Mouse (Mus musculus): ENCODE results near the gene Aldh16a1.
"Not testable (repeated sequence)": the region's sequence is repeated elsewhere in the genome, so short reads cannot be mapped to it uniquely, and the experiment has no call there.

The Aldh16a1 gene

GRCm38 (mm10) chr7:45179469-45179868, 25.1 kb upstream of the Aldh16a1 start, which contains the start of gene Gfy:
TSS of gene Gfy (minus strand) at chr7:45179569.
- in situ Hi-C loops (cut with MboI, MseI), result no loop called here

DNA sequence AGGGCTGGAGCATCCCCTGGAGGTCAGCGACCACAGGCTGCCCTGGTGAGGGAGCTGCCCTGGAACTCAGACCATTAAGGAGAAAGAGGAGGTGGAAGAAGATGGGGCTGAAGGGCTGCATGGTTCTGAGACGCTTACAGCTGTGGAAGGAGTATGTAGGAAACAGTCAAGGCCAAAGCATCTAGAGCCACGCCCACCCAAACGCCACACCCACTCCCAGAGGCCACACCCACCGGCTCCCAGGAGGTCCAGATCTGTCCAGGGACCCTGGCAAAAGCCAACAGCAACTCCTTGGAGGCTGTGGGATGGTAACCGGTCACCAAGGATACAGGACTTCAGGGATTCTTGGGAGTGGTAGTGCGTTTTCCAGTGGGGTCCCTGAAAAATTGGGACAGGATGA, 24.2 kb upstream of the Aldh16a1 start:
- in situ Hi-C loops (cut with MboI, MseI), result no loop called here

GRCm38 (mm10) chr7:45176356-45176755, 22.0 kb upstream of the Aldh16a1 start:
- in situ Hi-C loops (cut with MboI, MseI), result no loop called here

DNA sequence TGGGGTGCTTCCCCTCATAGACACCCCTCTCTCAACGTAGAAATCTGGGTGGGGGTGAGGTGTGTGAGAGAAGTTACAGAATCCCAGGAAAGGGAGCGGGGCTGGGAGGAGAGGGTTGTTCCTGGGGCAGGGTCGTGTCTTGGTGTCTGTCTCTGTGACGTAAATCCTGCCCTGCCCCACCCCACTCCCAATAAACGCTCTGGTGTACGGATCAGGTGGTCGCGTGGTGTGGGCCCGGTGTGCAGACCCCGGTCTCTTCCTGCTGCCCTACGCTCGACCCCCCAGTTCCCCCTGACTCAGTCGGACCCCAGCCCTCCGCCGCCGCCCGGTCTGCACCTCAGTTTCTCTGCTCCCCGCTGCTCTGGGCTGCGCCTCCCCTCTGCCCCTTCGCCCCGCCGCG, 21.5 kb upstream of the Aldh16a1 start:
- in situ Hi-C loops (cut with MboI, MseI), result no loop called here

DNA sequence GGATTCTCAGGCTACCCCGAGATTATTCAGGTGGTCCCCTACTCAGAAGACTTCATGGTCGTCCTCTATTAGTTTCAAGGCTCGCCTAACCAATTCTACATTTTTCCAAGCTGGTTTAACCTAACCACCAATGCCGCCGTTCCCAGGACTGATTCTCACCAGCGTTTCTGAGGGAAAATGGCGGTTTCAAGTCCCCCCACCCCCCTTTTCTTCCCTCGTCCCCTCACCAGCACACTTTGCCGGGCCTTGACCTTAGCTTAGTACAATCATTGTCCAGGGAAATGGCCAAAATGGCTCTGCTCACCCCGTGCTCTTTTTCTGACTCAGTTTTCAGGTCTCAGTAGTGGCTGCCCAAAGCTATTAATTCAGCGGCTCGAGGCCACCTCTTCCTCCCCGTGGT, 21.0 kb upstream of the Aldh16a1 start:
- in situ Hi-C loops (cut with MboI, MseI), result no loop called here

- in situ Hi-C loops (cut with MboI, MseI), result no loop called here
Observed at GRCm38 (mm10) chr7:45174567-45175280, 20.3 kb upstream of the Aldh16a1 start.

DNA sequence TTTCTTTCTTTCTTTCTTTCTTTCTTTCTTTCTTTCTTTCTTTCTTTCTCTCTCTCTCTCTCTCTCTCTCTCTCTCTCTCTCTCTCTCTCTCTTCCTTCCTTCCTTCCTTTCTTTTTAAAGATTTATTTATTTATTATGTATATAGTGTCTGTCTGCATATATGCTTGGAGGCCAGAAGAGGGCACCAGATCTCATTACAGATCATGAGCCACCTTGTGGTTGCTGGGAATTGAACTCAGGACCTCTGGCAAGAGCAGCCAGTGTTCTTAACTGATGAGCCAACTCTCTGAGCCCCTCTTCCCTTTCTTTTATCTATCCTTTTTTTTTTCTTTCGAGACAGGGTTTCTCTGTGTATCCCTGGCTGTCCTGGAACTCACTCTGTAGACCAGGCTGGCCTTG, 19.4 kb upstream of the Aldh16a1 start:
- in situ Hi-C loops (cut with MboI, MseI), result not testable (repeated sequence)

DNA sequence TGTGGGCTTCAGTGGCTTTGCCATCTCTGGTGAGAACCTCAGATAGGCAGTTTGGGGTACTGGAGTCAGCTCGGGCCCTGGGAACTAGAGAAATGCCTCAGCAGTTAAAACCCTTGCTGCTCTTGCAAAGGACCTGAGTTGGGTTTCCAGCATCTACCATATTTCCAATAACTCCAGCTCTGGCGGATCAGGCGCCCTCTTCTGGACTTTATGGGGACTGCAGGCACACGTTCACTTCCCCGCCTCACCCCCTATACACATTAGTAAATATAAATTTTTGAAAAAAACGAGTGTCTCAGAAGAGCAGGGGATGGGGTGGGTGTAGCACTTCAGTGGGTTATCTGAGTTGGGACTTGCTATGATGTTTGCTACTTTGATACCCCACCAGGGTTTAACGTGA, 18.6 kb upstream of the Aldh16a1 start:
- in situ Hi-C loops (cut with MboI, MseI), result no loop called here

DNA sequence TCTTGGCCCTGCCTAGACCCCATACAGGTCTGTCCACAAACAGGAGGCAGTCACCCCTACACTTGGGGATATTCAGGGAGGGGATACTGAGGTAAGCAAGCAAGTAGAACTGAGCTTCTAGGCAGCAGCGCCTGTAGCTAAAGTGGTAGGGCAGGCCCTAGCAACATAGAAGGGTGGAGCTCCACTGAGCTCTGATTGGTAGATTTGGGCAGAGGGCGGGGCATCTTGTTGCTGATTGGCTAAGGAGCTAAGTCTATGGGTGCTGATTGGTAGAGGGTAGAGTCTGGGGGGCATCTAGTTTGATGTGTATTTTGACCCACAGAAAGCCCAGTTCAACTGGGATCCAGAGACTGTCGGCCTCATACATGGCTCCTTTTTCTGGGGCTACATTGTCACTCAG, 15.1 kb upstream of the Aldh16a1 start:
- in situ Hi-C loops (cut with MboI, MseI), result no loop called here

DNA sequence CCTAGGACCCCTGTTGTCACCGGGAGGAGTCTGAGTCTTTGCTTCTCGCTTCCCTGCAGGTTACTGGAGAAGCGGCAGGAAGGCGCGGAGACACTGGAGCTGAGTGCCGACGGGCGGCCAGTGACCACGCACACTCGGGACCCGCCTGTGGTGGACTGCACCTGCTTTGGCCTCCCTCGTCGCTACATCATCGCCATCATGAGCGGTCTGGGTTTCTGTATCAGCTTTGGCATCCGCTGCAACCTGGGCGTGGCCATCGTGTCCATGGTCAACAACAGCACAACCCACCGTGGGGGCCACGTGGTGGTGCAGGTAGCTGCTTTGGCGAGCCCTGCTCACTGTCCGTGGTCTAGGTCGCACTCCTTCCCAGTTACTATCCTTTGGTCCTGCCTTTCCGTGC, 14.3 kb upstream of the Aldh16a1 start:
- in situ Hi-C loops (cut with MboI, MseI), result no loop called here

GRCm38 (mm10) chr7:45167761-45168445, 13.5 kb upstream of the Aldh16a1 start:
- in situ Hi-C loops (cut with MboI, MseI), result no loop called here

GRCm38 (mm10) chr7:45166950-45167401, 12.6 kb upstream of the Aldh16a1 start:
- in situ Hi-C loops (cut with MboI, MseI), result no loop called here

- in situ Hi-C loops (cut with MboI, MseI), result no loop called here
Observed at GRCm38 (mm10) chr7:45165701-45166100, 11.3 kb upstream of the Aldh16a1 start.

DNA sequence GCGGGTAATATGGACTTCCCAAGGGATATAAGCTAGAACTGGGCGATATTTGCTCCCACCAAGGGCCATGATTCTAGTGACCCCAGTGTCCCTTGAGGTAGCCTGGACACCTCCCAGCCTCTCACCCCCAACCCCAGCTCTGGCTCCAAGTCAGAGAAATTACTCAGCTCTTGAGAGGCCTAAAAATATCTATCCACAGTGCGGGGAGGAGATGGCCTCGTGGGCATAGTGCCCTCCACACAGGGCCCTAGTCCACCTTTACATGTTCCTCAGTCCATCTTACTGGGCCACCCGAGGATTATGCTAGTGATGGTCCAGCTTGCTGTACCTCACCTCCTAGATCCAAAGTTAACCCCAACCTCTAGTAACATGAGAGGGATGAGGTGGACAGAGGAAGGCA, 10.4 kb upstream of the Aldh16a1 start:
- in situ Hi-C loops (cut with MboI, MseI), result no loop called here

DNA sequence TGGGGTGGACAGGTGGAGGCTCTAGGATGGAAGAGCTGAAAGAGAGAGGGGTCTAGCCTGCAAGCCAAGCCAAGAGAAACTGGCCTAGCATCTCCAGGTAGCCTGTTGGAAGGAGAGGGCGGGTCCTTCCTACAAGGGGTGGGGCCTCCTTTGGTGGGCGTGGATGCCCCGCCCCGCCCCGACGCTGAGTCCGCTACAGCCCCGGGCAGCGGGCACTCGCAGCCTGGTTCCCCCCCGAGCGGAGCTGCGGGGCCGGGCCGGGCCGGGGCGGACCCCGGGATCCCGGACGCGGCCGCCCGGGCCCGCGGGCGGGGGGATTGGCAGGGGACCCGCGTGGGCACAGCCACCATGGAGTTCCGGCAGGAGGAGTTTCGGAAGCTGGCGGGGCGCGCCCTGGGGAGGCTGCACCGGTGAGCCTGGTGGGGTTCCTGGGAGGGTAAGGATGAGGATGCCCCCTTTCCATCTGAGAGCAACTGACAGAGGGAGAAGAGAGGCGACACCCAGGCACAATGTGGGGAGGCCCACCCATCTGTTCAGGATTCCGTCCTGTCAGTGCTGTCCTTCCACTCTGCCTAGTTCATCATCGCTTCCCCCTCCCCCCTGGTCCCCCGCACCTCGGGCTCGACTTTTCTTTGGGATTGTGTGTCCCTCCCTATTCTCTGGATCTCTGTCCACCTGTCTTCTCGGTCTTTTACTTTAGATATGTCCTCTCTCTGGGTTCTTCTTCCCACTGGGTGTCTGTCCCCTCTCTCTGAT, 9.5 kb upstream of the Aldh16a1 start, which contains the start of gene Slc17a7:
TSS of gene Slc17a7 (plus strand) at position 215 of the 756 bp plus-strand sequence.
- in situ Hi-C loops (cut with MboI, MseI), result no loop called here

DNA sequence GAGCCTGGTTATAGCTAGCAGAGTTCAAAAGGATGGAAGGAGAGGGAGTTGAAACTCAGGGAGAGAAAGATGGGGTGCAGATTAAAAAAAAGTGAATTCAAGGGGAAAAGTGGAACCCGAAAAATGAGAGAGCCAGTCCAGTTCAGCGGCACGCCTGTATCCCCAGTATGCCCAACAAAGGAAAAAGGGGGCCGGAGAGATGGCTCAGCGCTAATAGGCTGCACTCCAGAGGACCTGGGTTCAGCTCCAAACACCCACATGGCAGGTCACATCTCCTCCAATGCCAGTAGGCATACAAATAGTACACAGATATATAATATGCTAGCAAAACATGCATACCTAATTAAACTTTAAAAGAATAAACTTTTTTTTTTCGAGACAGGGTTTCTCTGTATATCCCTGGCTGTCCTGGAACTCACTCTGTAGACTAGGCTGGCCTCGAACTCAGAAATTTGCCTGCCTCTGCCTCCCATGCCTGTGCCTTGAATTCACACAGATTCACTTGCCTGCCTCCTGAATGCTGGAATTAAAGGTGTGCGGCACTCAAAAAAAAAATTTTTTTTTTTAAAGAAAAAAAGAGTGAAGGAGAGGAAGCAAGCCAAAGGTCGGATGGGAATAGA, 8.7 kb upstream of the Aldh16a1 start:
- in situ Hi-C loops (cut with MboI, MseI), result no loop called here

GRCm38 (mm10) chr7:45162551-45162950, 8.2 kb upstream of the Aldh16a1 start:
- in situ Hi-C loops (cut with MboI, MseI), result no loop called here

GRCm38 (mm10) chr7:45161612-45162473, 7.5 kb upstream of the Aldh16a1 start:
- in situ Hi-C loops (cut with MboI, MseI), result no loop called here

DNA sequence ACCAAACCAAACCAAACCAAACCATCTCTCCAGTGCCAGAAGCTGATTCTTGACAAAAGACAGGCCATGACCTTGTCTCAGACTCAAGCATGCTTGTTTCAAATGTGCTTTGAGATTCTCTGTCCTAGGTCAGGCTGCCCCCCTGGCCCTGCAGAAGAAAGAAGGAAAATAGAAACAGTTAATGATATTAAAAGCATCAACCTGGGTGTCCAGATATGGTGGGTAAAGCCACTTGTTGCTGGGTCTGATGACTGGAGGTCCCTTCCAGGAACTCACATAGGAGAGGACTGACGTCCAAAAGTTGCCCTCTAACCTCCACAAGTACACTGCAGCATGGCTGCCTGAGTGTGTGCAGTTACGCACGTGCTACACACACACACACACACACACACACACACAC, 6.5 kb upstream of the Aldh16a1 start:
- in situ Hi-C loops (cut with MboI, MseI), result no loop called here

DNA sequence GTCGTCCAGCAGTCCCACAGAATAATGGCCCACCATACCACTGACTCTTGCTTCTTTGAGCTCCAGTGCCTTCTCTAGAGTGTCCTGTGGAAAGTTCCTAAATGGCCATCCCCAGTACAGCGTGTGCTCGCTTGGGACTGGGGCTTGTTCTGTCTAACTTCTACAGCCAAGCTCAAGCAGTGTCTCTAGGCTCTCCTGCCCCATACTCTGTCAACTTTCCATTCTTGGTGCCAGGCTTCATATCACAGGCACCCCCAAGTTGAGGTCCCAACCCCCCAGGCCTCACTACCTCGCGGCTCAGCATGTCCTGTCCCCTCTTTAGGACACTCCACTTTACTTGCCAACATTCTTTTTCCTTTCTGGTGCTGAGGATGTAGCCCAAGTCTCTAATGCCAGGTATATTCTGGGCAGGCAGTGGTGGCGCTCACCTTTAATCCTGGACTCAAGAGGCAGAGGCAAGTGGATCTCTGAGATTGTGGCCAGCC, 6.0 kb upstream of the Aldh16a1 start:
- in situ Hi-C loops (cut with MboI, MseI), result no loop called here

- in situ Hi-C loops (cut with MboI, MseI), result no loop called here
Observed at GRCm38 (mm10) chr7:45158991-45159390, 4.6 kb upstream of the Aldh16a1 start.
